Mouse (Mus musculus) kidney, adult 2 months (tissue): ENCODE data around the gene Mtmr3.

Experiments used
- CTCF ChIP-seq: fragments of 200-500 bp; conservative IDR thresholded peaks from 2 replicates; pipeline ENCODE4 v1.5.1; 2011; ENCODE audit warnings: low read depth, mild to moderate bottlenecking, control low read depth, low read length, moderate library complexity, mixed read lengths; ENCODE audit not compliant: insufficient read depth, insufficient read length
- POLR2A ChIP-seq: fragments of 200-500 bp; IDR thresholded peaks from one replicate; pipeline ENCODE4 v1.6.1; 2011; ENCODE audit warnings: low read depth, low read length, control low read depth

DNA sequence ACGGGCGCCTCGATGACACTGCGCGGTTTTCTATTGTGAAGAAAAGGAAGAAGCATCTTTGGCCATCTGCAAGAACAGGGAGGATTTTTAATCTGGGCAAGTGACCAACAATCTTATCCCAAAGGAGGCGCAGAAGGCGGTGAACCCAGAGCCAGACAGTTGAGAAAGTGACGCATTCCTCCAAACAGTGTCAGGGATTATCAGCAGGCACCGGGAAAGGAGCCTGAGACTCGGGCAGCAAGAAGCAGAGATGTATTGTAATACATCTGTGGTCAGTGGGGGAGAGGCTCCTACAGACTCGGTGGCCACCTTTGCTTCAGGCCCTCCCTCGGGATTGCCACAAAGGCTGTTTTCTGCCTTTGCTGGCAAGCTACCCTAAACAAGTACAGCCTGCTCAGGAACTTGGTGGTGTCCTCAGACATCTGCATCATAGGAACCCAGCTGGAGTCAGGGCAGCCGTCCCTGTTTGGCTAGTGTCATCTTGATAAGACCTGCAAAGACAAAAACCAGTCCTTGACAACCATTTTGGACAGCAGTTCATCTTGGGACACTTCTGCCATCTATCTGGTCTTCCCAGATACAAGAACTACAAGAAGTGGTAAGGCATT, 25.9 kb upstream of the Mtmr3 start:
- no peak for TF ChIP-seq CTCF
- TF ChIP-seq POLR2A = no peak
